Mouse (Mus musculus) kidney, adult 2 months (tissue): ENCODE data around the gene Crybg1.

Experiments
- CTCF ChIP-seq: fragments of 200-500 bp; conservative IDR thresholded peaks from 2 replicates; pipeline ENCODE4 v1.5.1; 2011; ENCODE audit warnings: low read depth, mild to moderate bottlenecking, control low read depth, low read length, moderate library complexity, mixed read lengths; ENCODE audit not compliant: insufficient read depth, insufficient read length
- POLR2A ChIP-seq: fragments of 200-500 bp; IDR thresholded peaks from one replicate; pipeline ENCODE4 v1.6.1; 2011; ENCODE audit warnings: low read depth, low read length, control low read depth

DNA sequence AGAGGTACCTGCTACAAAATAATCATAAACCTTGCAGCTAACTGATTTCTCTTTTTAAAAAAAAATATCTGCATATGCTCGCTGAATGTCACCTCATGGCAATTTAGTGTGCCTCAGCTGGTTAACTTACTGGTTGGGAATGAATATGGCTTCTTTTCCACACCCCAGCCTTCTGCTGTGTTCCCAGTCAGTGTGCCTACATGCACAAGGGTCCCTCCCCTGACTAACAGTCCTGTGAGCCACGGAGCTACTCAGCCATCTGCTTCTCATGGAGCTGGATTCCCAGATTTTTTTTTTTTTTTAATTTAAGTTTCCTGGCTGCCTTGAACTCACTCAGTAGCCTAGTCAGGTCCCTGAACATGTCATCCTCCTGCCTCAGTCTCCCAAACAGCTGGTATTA, 183.7 kb downstream of the Crybg1 start:
- no peak for TF ChIP-seq CTCF
- no peak for TF ChIP-seq POLR2A
